Mouse (Mus musculus): ENCODE results near the gene Klrb1a. TPM values are rescaled to one million over a fixed set of nuclear protein-coding genes. Genes with fewer than 3 reads are reported as not detected.
A peak's percentile ranks its signal among the peaks of the same experiment; 100 is the strongest.
"Not testable (repeated sequence)": the region's sequence is repeated elsewhere in the genome, so short reads cannot be mapped to it uniquely, and the experiment has no call there.

Gene Klrb1a
- polyA plus RNA-seq, 2 experiments: 0.11 to 0.55 TPM

DNA sequence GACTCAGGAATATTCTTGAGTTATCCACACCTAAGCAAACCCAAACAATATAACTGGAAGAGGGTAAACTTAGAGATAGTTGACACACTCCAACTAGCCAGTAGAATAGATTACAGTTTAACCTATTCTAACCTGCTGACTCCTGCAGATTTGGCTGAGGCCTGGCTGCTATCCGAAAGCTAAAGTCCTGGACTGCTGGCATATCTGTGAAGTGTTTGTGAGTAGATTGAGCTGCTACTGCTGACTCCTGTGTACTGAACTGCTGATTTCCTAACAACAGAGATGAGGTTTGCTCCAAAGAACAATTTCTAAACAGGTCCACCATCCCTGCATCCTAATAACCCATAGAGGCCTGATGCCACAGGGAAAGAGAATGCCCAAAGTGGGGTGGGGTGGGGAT, 26.9 kb upstream of the Klrb1a start:
- no peaks in the 10 kb centered on the region for H3K9me3 ChIP-seq (ENCODE audit: control insufficient read depth, low read length)
- no peak for DNase-seq (ENCODE audit: low read depth in 3 of 3, low spot score in 3 of 3)

DNA sequence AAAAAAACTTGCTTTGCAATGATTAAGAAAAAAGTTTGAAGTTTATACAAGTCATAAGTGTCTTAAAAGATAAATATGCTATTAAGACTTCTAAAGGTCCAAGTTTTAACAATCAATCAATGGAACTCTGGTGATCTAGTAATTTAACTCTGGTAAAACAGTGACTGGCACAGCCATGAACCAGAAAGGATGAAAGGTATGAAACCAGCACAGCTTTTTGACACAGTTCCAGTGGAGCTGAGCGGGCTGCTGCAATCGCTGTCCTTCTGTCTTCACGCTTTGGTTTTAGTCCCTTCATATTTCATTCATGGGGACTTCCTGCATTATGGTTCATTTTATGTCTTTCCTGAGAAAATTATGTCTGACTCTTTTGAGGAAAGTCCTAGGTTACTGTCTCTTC, 26.3 kb upstream of the Klrb1a start:
- no peak for TF ChIP-seq CTCF (IDR thresholded peaks at IDR 0.05; ENCODE audit: low read depth)
- TF ChIP-seq EP300 (IDR thresholded peaks at IDR 0.05; ENCODE audit: low read depth): no peak
- Histone ChIP-seq H3K27me3 (ENCODE audit: control insufficient read depth, insufficient read depth, low read length) (no peaks in the 10 kb centered on the region), H3K36me3 (replicated peaks; ENCODE audit: control insufficient read depth, insufficient read depth, low read depth) (no peaks in the 10 kb centered on the region), H3K4me1 (replicated peaks; ENCODE audit: control insufficient read depth in 2 of 2, insufficient read depth in 2 of 2, low read length in 1 of 2) (peaks cover 0 to 5% of the 10 kb centered on the region in 2 experiments; a peak in 2 of 4 replicates), H3K27ac (no peak overlapping the region), H3K4me3 (ENCODE audit: insufficient read depth in 1 of 2, low read depth in 2 of 2, low read length in 2 of 2) (no peak overlapping the region), H3K9me3 (ENCODE audit: control insufficient read depth, low read length) (no peaks in the 10 kb centered on the region), H3K9ac (replicated peaks) (no peak overlapping the region), H3K4me2 (ENCODE audit: low read depth) (no peak overlapping the region)
- ATAC-seq (ENCODE audit: insufficient read depth) (no peak), DNase-seq (ENCODE audit: low read depth in 3 of 3, low spot score in 3 of 3) (no peak)
- WGBS (ENCODE audit: insufficient replicate concordance): 75% methylated on average over 3 of the region's 3 CpGs

More for the DNA sequence above, 26.9 kb upstream of the Klrb1a start:
- Histone ChIP-seq H3K4me3 (ENCODE audit: insufficient read depth in 1 of 2, low read depth in 2 of 2, low read length in 2 of 2) (no peak overlapping the region), H3K36me3 (replicated peaks; ENCODE audit: control insufficient read depth, insufficient read depth, low read depth) (no peaks in the 10 kb centered on the region), H3K27ac (no peak overlapping the region), H3K9ac (replicated peaks) (no peak overlapping the region), H3K4me1 (replicated peaks; ENCODE audit: control insufficient read depth in 2 of 2, insufficient read depth in 2 of 2, low read length in 1 of 2) (peaks cover 0 to 8% of the 10 kb centered on the region in 2 experiments; a peak in 2 of 4 replicates), H3K4me2 (ENCODE audit: low read depth) (no peak overlapping the region), H3K27me3 (ENCODE audit: control insufficient read depth, insufficient read depth, low read length) (no peaks in the 10 kb centered on the region)
- WGBS (ENCODE audit: insufficient replicate concordance): 61% methylated on average over 1 of the region's 1 CpGs
- TF ChIP-seq EP300 (IDR thresholded peaks at IDR 0.05; ENCODE audit: low read depth) (no peak), CTCF (IDR thresholded peaks at IDR 0.05; ENCODE audit: low read depth) (no peak)
- no peak for ATAC-seq (ENCODE audit: insufficient read depth)

DNA sequence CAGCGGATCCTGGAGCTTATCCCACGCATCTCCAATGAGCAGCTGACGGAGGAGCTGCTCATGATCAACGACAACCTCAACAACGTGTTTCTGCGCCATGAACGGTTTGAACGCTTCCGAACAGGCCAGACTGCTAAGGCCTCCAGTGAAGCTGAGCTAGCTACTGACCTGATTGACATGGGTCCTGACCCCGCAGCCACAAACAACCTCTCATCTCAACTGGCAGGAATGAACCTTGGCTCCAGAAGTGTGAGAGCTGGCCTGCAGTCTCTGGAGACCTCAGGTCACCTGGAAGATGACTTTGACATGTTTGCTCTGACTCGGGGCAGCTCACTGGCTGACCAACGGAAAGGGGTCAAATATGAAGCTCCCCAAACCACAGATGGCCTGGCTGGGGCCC, 22.4 kb upstream of the Klrb1a start:
- WGBS (ENCODE audit: insufficient replicate concordance): 76% methylated on average over 12 of the region's 12 CpGs
- not testable (repeated sequence) for H3K27ac ChIP-seq; H3K27me3 ChIP-seq (ENCODE audit: control insufficient read depth, insufficient read depth, low read length); H3K4me1 ChIP-seq (replicated peaks; ENCODE audit: control insufficient read depth in 2 of 2, insufficient read depth in 2 of 2, low read length in 1 of 2); DNase-seq (ENCODE audit: low read depth in 3 of 3, low spot score in 3 of 3); H3K4me2 ChIP-seq (ENCODE audit: low read depth); H3K4me3 ChIP-seq (ENCODE audit: insufficient read depth in 1 of 2, low read depth in 2 of 2, low read length in 2 of 2); H3K9ac ChIP-seq (replicated peaks); H3K36me3 ChIP-seq (replicated peaks; ENCODE audit: control insufficient read depth, insufficient read depth, low read depth); H3K9me3 ChIP-seq (ENCODE audit: control insufficient read depth, low read length)
- peak; percentile 17; the same call in 1 of the 2 replicates for ATAC-seq (ENCODE audit: insufficient read depth)

DNA sequence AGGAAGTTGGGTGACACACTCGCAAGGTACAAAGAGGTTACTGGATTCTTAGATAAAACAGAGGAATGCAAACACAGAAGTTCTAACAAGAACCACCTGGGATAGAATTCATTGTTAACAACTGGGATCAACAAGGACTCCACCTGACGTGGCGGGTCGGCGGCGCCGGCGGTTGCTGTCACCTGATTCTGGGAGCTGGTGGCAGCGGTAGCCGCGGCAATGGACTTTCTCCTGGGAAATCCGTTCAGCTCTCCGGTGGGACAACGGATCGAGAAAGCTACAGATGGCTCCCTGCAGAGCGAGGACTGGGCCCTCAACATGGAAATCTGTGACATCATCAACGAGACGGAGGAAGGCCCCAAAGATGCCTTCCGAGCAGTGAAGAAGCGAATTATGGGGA, 21.4 kb upstream of the Klrb1a start:
- not testable (repeated sequence) for H3K9ac ChIP-seq (replicated peaks); H3K36me3 ChIP-seq (replicated peaks; ENCODE audit: control insufficient read depth, insufficient read depth, low read depth); H3K4me2 ChIP-seq (ENCODE audit: low read depth); ATAC-seq (ENCODE audit: insufficient read depth); H3K4me1 ChIP-seq (replicated peaks; ENCODE audit: control insufficient read depth in 2 of 2, insufficient read depth in 2 of 2, low read length in 1 of 2); H3K27ac ChIP-seq; H3K9me3 ChIP-seq (ENCODE audit: control insufficient read depth, low read length); H3K4me3 ChIP-seq (ENCODE audit: insufficient read depth in 1 of 2, low read depth in 2 of 2, low read length in 2 of 2); H3K27me3 ChIP-seq (ENCODE audit: control insufficient read depth, insufficient read depth, low read length); DNase-seq (ENCODE audit: low read depth in 3 of 3, low spot score in 3 of 3)
- 87% methylated on average over 20 of the region's 20 CpGs for WGBS (ENCODE audit: insufficient replicate concordance)

DNA sequence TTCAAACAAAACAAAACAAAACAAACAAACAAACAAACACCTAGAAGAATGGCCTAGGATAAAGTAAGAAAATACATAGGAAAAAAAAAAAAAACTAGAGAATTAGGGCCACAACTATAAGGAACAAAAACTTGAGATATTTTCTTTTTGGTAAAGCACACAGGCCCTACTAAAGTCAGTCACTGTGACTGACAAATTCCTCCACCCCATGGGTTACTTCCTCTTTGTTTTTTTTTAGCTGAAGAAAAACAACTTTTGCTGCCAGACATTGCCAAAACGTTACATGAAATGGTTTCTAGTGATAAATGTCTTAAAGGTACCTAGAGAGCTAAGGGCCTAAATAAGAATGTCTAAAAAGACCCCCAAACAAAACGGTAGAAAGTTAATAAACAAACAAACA, 20.7 kb upstream of the Klrb1a start:
- Histone ChIP-seq H3K36me3 (replicated peaks; ENCODE audit: control insufficient read depth, insufficient read depth, low read depth) (no peaks in the 10 kb centered on the region), H3K27me3 (ENCODE audit: control insufficient read depth, insufficient read depth, low read length) (no peaks in the 10 kb centered on the region), H3K4me1 (replicated peaks; ENCODE audit: control insufficient read depth in 2 of 2, insufficient read depth in 2 of 2, low read length in 1 of 2) (no peaks in the 10 kb centered on the region; a peak in 1 of 4 replicates), H3K27ac (no peak overlapping the region), H3K9ac (replicated peaks) (no peak overlapping the region), H3K4me3 (ENCODE audit: insufficient read depth in 1 of 2, low read depth in 2 of 2, low read length in 2 of 2) (no peak overlapping the region), H3K4me2 (ENCODE audit: low read depth) (no peak overlapping the region), H3K9me3 (ENCODE audit: control insufficient read depth, low read length) (no peaks in the 10 kb centered on the region)
- WGBS (ENCODE audit: insufficient replicate concordance): 39% methylated on average over 2 of the region's 2 CpGs
- DNase-seq (ENCODE audit: low read depth in 3 of 3, low spot score in 3 of 3): no peak
- ATAC-seq (ENCODE audit: insufficient read depth): no peak
- no peak for TF ChIP-seq EP300 (IDR thresholded peaks at IDR 0.05; ENCODE audit: low read depth)
- TF ChIP-seq CTCF (IDR thresholded peaks at IDR 0.05; ENCODE audit: low read depth): no peak

Measured in liver, embryonic 14.5 days (tissue).